Mouse (Mus musculus) fat pad, adult 2 months (tissue): ENCODE measurements at regions not wholly inside any gene's neighbourhood (a gene's known extent, or its start where the extent isn't known, plus 50 kb on each side); places are given as distances from the start of the nearest gene placed in this dataset.
"Not testable (repeated sequence)": the region's sequence is repeated elsewhere in the genome, so short reads cannot be mapped to it uniquely, and the experiment has no call there.

Source experiments
- DNase-seq: peaks from one replicate; pipeline ENCODE4 v3.0.0-alpha.2; 2011; ENCODE audit warnings: low read depth, low spot score; ENCODE audit errors: extremely low read depth

- no peak for DNase-seq
Measured at GRCm38 (mm10) chr14:86322365-86322764, 818.7 kb downstream of the Diaph3 start.

- DNase-seq = no peak
Measured at GRCm38 (mm10) chr14:86315974-86316373, 825.1 kb downstream of the Diaph3 start.

- no peak for DNase-seq
Measured at GRCm38 (mm10) chr14:86308949-86309543, 832.0 kb downstream of the Diaph3 start.

- DNase-seq = no peak
Measured at GRCm38 (mm10) chr14:86307806-86308205, 833.2 kb downstream of the Diaph3 start.

- no peak for DNase-seq
Measured at GRCm38 (mm10) chr14:86301666-86302065, 839.4 kb downstream of the Diaph3 start.

GRCm38 (mm10) chr14:86300811-86301210 is 840.2 kb downstream of the Diaph3 start:
- no peak for DNase-seq

GRCm38 (mm10) chr14:86297991-86298390 is 843.0 kb downstream of the Diaph3 start:
- DNase-seq = no peak

- DNase-seq = not testable (repeated sequence)
Measured at GRCm38 (mm10) chr14:86294606-86295005, 846.4 kb downstream of the Diaph3 start.

- no peak for DNase-seq
Measured at GRCm38 (mm10) chr14:86293804-86294203, 847.2 kb downstream of the Diaph3 start.

- no peak for DNase-seq
Measured at GRCm38 (mm10) chr14:86293371-86293770, 847.7 kb downstream of the Diaph3 start.

GRCm38 (mm10) chr14:86290556-86290955 is 850.5 kb downstream of the Diaph3 start:
- DNase-seq = no peak

- DNase-seq = no peak
Measured at GRCm38 (mm10) chr14:86261640-86262230, 879.3 kb downstream of the Diaph3 start.

GRCm38 (mm10) chr14:86254196-86254595 is 886.8 kb downstream of the Diaph3 start:
- DNase-seq = no peak

GRCm38 (mm10) chr14:86251617-86252016 is 889.4 kb downstream of the Diaph3 start:
- no peak for DNase-seq

- no peak for DNase-seq
Measured at GRCm38 (mm10) chr14:86247686-86248085, 893.3 kb downstream of the Diaph3 start.

GRCm38 (mm10) chr14:86246770-86247169 is 894.3 kb downstream of the Diaph3 start:
- DNase-seq = no peak

- DNase-seq = no peak
Measured at GRCm38 (mm10) chr14:86243662-86244061, 897.4 kb downstream of the Diaph3 start.

GRCm38 (mm10) chr14:86242836-86243235 is 898.2 kb downstream of the Diaph3 start:
- DNase-seq = no peak

- DNase-seq = no peak
Measured at GRCm38 (mm10) chr14:86239090-86239489, 901.9 kb downstream of the Diaph3 start.

GRCm38 (mm10) chr14:86233305-86233704 is 907.7 kb downstream of the Diaph3 start:
- no peak for DNase-seq

- DNase-seq = no peak
Measured at GRCm38 (mm10) chr14:86230609-86231008, 910.4 kb downstream of the Diaph3 start.

GRCm38 (mm10) chr14:86229755-86230154 is 911.3 kb downstream of the Diaph3 start:
- DNase-seq = no peak

- DNase-seq = no peak
Measured at GRCm38 (mm10) chr14:86215711-86216110, 925.3 kb downstream of the Diaph3 start.
